Mouse (Mus musculus) bone marrow, adult 2 months (tissue): ENCODE measurements around the gene Acyp1.

ENCODE experiments used
- CTCF ChIP-seq: fragments of 200-500 bp; IDR thresholded peaks from 2 replicates; pipeline ENCODE4 v1.5.1; 2011; ENCODE audit warnings: low read length, control low read depth; ENCODE audit not compliant: control insufficient read depth, insufficient read depth
- POLR2A ChIP-seq: fragments of 200-500 bp; IDR thresholded peaks from 2 replicates; pipeline ENCODE4 v1.6.1; 2011; ENCODE audit warnings: low read depth, mild to moderate bottlenecking, control low read depth, low read length, borderline replicate concordance; ENCODE audit not compliant: control insufficient read depth

GRCm38 (mm10) chr12:85227227-85227626, 61.0 kb downstream of the Acyp1 start:
- TF ChIP-seq POLR2A (no peak), CTCF (no peak)
